ENCODE assay signal across 8 mouse cellular contexts in the genomic region with DNA sequence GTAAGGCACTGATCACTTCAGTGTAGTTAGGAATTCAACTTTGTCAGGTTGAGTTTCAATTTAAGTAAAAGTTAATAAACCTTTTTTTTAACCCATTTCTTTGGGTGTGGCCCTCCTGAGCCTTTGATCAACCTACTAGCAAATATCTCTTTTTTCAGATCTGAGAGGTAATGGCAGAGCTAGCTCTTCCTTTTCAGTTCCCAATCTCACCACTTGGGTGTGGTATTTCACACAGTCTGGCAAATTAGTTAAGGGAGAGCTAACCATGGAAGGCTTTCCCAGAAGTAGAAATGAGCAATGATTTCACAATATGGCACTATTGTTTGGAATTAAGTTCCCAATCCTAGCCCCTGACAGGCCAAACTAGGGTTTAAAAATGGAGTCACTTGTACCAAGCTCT. TPM values are rescaled to one million over a fixed set of nuclear protein-coding genes. Genes with fewer than 3 reads are reported as not detected.
DNase-seq lines count a peak whose midpoint lies in the region; ATAC-seq and TF ChIP-seq lines count a peak whose summit lies in the region.

No protein-coding gene starts in this region.

- H3K9me3 ChIP-seq in forebrain, postnatal 0 days (ENCODE audit: low read length), result no peaks in the 10 kb centered on the region
- H3K9me3 ChIP-seq in forebrain, embryonic 15.5 days, result no peaks in the 10 kb centered on the region
- no peaks in the 10 kb centered on the region for H3K9me3 ChIP-seq in lung, embryonic 14.5 days (ENCODE audit: low read depth, low read length)

- H3K4me3 ChIP-seq in forebrain, postnatal 0 days (ENCODE audit: low read depth, low read length), result no peak overlapping the region
- no peak overlapping the region for H3K4me3 ChIP-seq in forebrain, embryonic 15.5 days
- no peak overlapping the region for H3K4me3 ChIP-seq in lung, embryonic 14.5 days (ENCODE audit: low read depth, low read length)

- ATAC-seq in forebrain, postnatal 0 days, result peak; percentile 79
- ATAC-seq in forebrain, embryonic 15.5 days (replicated peaks), result no peak
- no peak for ATAC-seq in lung, embryonic 14.5 days (ENCODE audit: insufficient read depth)

- H3K27ac ChIP-seq in forebrain, postnatal 0 days (ENCODE audit: low read depth, low read length), result no peak overlapping the region
- no peak overlapping the region for H3K27ac ChIP-seq in forebrain, embryonic 15.5 days (replicated peaks)
- H3K27ac ChIP-seq in lung, embryonic 14.5 days (ENCODE audit: low read depth), result no peak overlapping the region

- no peaks in the 10 kb centered on the region for H3K36me3 ChIP-seq in forebrain, postnatal 0 days (ENCODE audit: insufficient read depth)
- H3K36me3 ChIP-seq in forebrain, embryonic 15.5 days, result no peaks in the 10 kb centered on the region
- H3K36me3 ChIP-seq in lung, embryonic 14.5 days (ENCODE audit: insufficient read depth), result no peaks in the 10 kb centered on the region

- TF ChIP-seq CTCF in forebrain, postnatal 0 days (IDR thresholded peaks at IDR 0.05; ENCODE audit: low read depth), result peak; percentile 77
- peak; percentile 58 for TF ChIP-seq CTCF in lung, embryonic 14.5 days (IDR thresholded peaks at IDR 0.05; ENCODE audit: low read depth)

- H3K4me2 ChIP-seq in forebrain, postnatal 0 days (ENCODE audit: low read depth), result no peak overlapping the region
- no peak overlapping the region for H3K4me2 ChIP-seq in forebrain, embryonic 15.5 days (replicated peaks)
- H3K4me2 ChIP-seq in lung, embryonic 14.5 days, result no peak overlapping the region

- H3K4me1 ChIP-seq in forebrain, postnatal 0 days (ENCODE audit: insufficient read depth), result no peaks in the 10 kb centered on the region
- no peaks in the 10 kb centered on the region for H3K4me1 ChIP-seq in forebrain, embryonic 15.5 days
- H3K4me1 ChIP-seq in lung, embryonic 14.5 days (ENCODE audit: insufficient read depth), result no peaks in the 10 kb centered on the region

- H3K9ac ChIP-seq in forebrain, postnatal 0 days, result no peak overlapping the region
- no peak overlapping the region for H3K9ac ChIP-seq in forebrain, embryonic 15.5 days (replicated peaks)
- H3K9ac ChIP-seq in lung, embryonic 14.5 days, result no peak overlapping the region

- H3K27me3 ChIP-seq in forebrain, postnatal 0 days (ENCODE audit: insufficient read depth, low read length), result no peaks in the 10 kb centered on the region
- H3K27me3 ChIP-seq in forebrain, embryonic 15.5 days, result no peaks in the 10 kb centered on the region
- no peaks in the 10 kb centered on the region for H3K27me3 ChIP-seq in lung, embryonic 14.5 days (ENCODE audit: insufficient read depth, low read length)

- DNase-seq in forebrain, postnatal 0 days, result peak; percentile 61
- peak; percentile 51 for DNase-seq in lung, embryonic 14.5 days
- DNase-seq in lung, postnatal 4 days, result no peak
- DNase-seq in brain, embryonic 18.5 days (ENCODE audit: low read depth, low spot score), result peak; percentile 4
- DNase-seq in retina, embryonic 14.5 days (ENCODE audit: low spot score), result peak; percentile 63
- DNase-seq in right cerebral cortex, adult 18-20 months, result no peak
- no peak for DNase-seq in cerebellum, adult 11-12 months

RNA-seq across cellular contexts. Expression of a gene that starts 13.3 kb away (rescaled TPM):
- 2.6 and 3.4 TPM in 2 replicates for total RNA-seq in forebrain, postnatal 0 days (2014; rRNA removed)
- 1.8 and 2.3 TPM in 2 replicates for polyA plus RNA-seq in forebrain, postnatal 0 days (2015; fragmentation: Nextera tagmentation; extraction: Ambion mirVana)
- 1.3 and 1.6 TPM in 2 replicates for polyA plus RNA-seq in forebrain, embryonic 15.5 days (2015; fragmentation: Nextera tagmentation; extraction: Ambion mirVana)
- polyA plus RNA-seq in lung, embryonic 14.5 days (2014; fragmentation: Nextera tagmentation; extraction: Ambion mirVana), result 1.6 and 2.0 TPM in 2 replicates

RNA-seq across cellular contexts. Expression of a gene that starts 59.2 kb away (rescaled TPM):
- total RNA-seq in forebrain, postnatal 0 days (2014; rRNA removed), result 0.15 and 0.19 TPM in 2 replicates
- polyA plus RNA-seq in forebrain, postnatal 0 days (2015; fragmentation: Nextera tagmentation; extraction: Ambion mirVana), result 0.11 and 0.15 TPM in 2 replicates
- polyA plus RNA-seq in forebrain, embryonic 15.5 days (2015; fragmentation: Nextera tagmentation; extraction: Ambion mirVana), result 0.13 and 0.14 TPM in 2 replicates
- polyA plus RNA-seq in lung, embryonic 14.5 days (2014; fragmentation: Nextera tagmentation; extraction: Ambion mirVana), result 0.42 and 1.1 TPM in 2 replicates

Comparison
In these comparisons a context has a peak if more than half of its experiments do, and no peak if none do; other contexts are left out.
1. DNase-seq: peak in forebrain, postnatal 0 days (single experiment), lung, embryonic 14.5 days (single experiment), brain, embryonic 18.5 days (single experiment) and retina, embryonic 14.5 days (single experiment); none in lung, postnatal 4 days (0 of 2), right cerebral cortex, adult 18-20 months (single experiment) and cerebellum, adult 11-12 months (single experiment).